Mouse (Mus musculus): ENCODE data around the gene Slc11a2.

DNA sequence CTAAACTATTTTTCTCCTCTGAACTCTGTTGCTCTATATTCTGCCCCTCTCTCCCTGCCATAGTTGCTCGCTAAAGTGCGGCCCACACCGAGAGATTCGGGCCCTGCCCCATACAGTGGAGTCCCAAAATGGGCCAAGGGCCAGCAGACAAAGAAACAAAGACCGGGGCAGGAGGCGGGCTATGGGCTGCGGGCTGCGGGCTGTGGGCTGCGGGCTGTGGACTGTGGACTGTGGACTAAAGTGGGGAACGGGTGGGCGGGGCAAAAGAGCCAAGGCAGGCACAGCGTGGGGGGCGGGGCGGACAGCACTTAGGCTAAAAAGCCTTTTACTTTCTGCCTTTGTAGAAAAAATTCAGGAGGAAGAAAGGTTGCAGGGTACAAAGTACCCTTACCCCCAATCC, 78.1 kb downstream of the Slc11a2 start:
- no peak for TF ChIP-seq ZC3H11A (IDR thresholded peaks at IDR 0.05; ENCODE audit: borderline replicate concordance, low read depth, low read length)
- no peak for TF ChIP-seq CHD2 (IDR thresholded peaks at IDR 0.05; ENCODE audit: low read depth, low read length)
- TF ChIP-seq MAFK (IDR thresholded peaks at IDR 0.05; ENCODE audit: insufficient read depth, low read depth, low read length) = no peak
